Comparison of ENCODE assay signal across 19 mouse cellular contexts in the genomic region with DNA sequence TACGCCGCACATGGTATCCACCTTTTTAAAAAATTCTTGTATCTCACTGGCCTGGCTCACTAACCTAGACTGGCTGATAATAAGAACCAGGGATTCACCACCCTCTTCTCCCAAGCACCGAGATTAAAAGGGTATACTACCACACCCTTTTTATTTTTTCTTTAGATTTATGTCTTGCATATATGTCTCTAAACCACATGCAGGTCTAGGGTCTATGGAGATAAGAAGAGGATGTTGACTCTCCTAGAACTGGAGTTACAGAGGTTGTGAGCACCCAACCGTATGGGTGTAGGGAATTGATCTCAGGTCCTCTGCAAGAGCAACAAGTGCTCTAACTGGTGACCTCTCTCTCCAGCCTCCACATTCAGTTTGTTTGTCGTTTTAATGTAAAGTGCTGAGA.
"Had no signal": no experiment of that assay in that cellular context is flagged by ENCODE, and none has a peak within 500 bp of the region (broad histone marks: within the 10 kb centered on the region; RNA-seq: fewer than 3 reads in every experiment).

No protein-coding gene starts in this region.

- DNase-seq: kidney, adult 9 months; kidney, postnatal 10 days; kidney, postnatal 4 days; lung, adult 2 months; lung, postnatal 36 days; retina, postnatal 1 day; right cerebral cortex, postnatal 4 days; spleen, adult 18-20 months; thymus, adult 2 months; thymus, postnatal 25 days had no signal

- ATAC-seq: intestine, postnatal 0 days; lung, postnatal 0 days; midbrain, embryonic 16.5 days had no signal

- H3K27me3 ChIP-seq: neural tube, embryonic 13.5 days; stomach, embryonic 15.5 days had no signal

- H3K27ac ChIP-seq: layer of hippocampus, adult 2 months; left cerebral cortex, adult 2 months; limb, embryonic 10.5 days; neural tube, embryonic 13.5 days; stomach, embryonic 15.5 days had no signal

- H3K36me3 ChIP-seq: limb, embryonic 10.5 days; neural tube, embryonic 13.5 days; stomach, embryonic 15.5 days had no signal

- H3K4me3 ChIP-seq: layer of hippocampus, adult 2 months; left cerebral cortex, adult 2 months; limb, embryonic 10.5 days; neural tube, embryonic 13.5 days; stomach, embryonic 15.5 days had no signal

- H3K9ac ChIP-seq: neural tube, embryonic 13.5 days; stomach, embryonic 15.5 days had no signal

- H3K9me3 ChIP-seq: limb, embryonic 10.5 days; neural tube, embryonic 13.5 days; stomach, embryonic 15.5 days had no signal

- H3K4me2 ChIP-seq: midbrain, embryonic 11.5 days; neural tube, embryonic 13.5 days; stomach, embryonic 15.5 days had no signal
